Comparison of ENCODE assay signal across 15 mouse cellular contexts in genomic region chr1:105002179-105002578, GRCm38 (mm10).
DNase-seq lines count a peak whose midpoint lies in the region; ATAC-seq and TF ChIP-seq lines count a peak whose summit lies in the region.
"Had no signal": no experiment of that assay in that cellular context is flagged by ENCODE, and none has a peak within 500 bp of the region (broad histone marks: within the 10 kb centered on the region; RNA-seq: fewer than 3 reads in every experiment).

No protein-coding gene starts in this region.

- H3K4me1 ChIP-seq in hindbrain, embryonic 13.5 days (replicated peaks): no peaks in the 10 kb centered on the region
- no peaks in the 10 kb centered on the region for H3K4me1 ChIP-seq in hindbrain, embryonic 10.5 days (replicated peaks)
- H3K4me1 ChIP-seq in stomach, postnatal 0 days (replicated peaks; ENCODE audit: control insufficient read depth, insufficient read depth): no peaks in the 10 kb centered on the region
- H3K4me1 ChIP-seq: liver, embryonic 12.5 days had no signal

- H3K4me2 ChIP-seq in hindbrain, embryonic 13.5 days: no peak overlapping the region
- no peak overlapping the region for H3K4me2 ChIP-seq in stomach, postnatal 0 days (replicated peaks; ENCODE audit: low read depth)
- H3K4me2 ChIP-seq: liver, embryonic 12.5 days; lung, embryonic 14.5 days; midbrain, embryonic 11.5 days had no signal

- no peaks in the 10 kb centered on the region for H3K27me3 ChIP-seq in hindbrain, embryonic 13.5 days
- no peaks in the 10 kb centered on the region for H3K27me3 ChIP-seq in hindbrain, embryonic 10.5 days (ENCODE audit: insufficient read depth, poor library complexity, severe bottlenecking)
- no peaks in the 10 kb centered on the region for H3K27me3 ChIP-seq in stomach, postnatal 0 days (ENCODE audit: control insufficient read depth, insufficient read depth, low read length)
- H3K27me3 ChIP-seq: liver, embryonic 12.5 days had no signal

- intact Hi-C loops in gastrocnemius, adult 2 months (cut with DNase I): no loop called here

- no peak for TF ChIP-seq POLR2A in brain, embryonic 14.5 days (IDR thresholded peaks at IDR 0.05; ENCODE audit: borderline replicate concordance, extremely low read depth, insufficient read depth, insufficient read length, poor library complexity, severe bottlenecking)

- no peaks in the 10 kb centered on the region for H3K9me3 ChIP-seq in hindbrain, embryonic 13.5 days
- H3K9me3 ChIP-seq in hindbrain, embryonic 10.5 days: no peaks in the 10 kb centered on the region
- no peaks in the 10 kb centered on the region for H3K9me3 ChIP-seq in stomach, postnatal 0 days (ENCODE audit: control insufficient read depth, low read length)
- H3K9me3 ChIP-seq: liver, embryonic 12.5 days had no signal

- peak; percentile 49; the same call in 1 of the 2 replicates for ATAC-seq in hindbrain, embryonic 13.5 days (ENCODE audit: low FRiP score)
- no peak for ATAC-seq in stomach, postnatal 0 days (ENCODE audit: low FRiP score, low TSS enrichment)
- ATAC-seq: liver, embryonic 12.5 days had no signal

- no peaks in the 10 kb centered on the region for H3K36me3 ChIP-seq in hindbrain, embryonic 13.5 days
- H3K36me3 ChIP-seq in hindbrain, embryonic 10.5 days: no peaks in the 10 kb centered on the region
- H3K36me3 ChIP-seq in stomach, postnatal 0 days (ENCODE audit: control insufficient read depth, insufficient read depth, low read length): no peaks in the 10 kb centered on the region
- H3K36me3 ChIP-seq: liver, embryonic 12.5 days had no signal

- no peak for TF ChIP-seq CTCF in brain, embryonic 14.5 days (IDR thresholded peaks at IDR 0.05; ENCODE audit: borderline replicate concordance, extremely low read depth, insufficient read depth, insufficient read length)
- TF ChIP-seq CTCF in gastrocnemius, adult 2 months (IDR thresholded peaks at IDR 0.05): no peak
- no peak for TF ChIP-seq CTCF in stomach, postnatal 0 days (IDR thresholded peaks at IDR 0.05; ENCODE audit: low read depth)

- no peak overlapping the region for H3K4me3 ChIP-seq in hindbrain, embryonic 13.5 days
- H3K4me3 ChIP-seq in hindbrain, embryonic 10.5 days: no peak overlapping the region
- no peak overlapping the region for H3K4me3 ChIP-seq in gastrocnemius, adult 2 months
- H3K4me3 ChIP-seq in stomach, postnatal 0 days (ENCODE audit: low read depth, low read length): no peak overlapping the region
- H3K4me3 ChIP-seq: liver, embryonic 12.5 days had no signal

- WGBS in hindbrain, embryonic 13.5 days: 57% methylated on average over 1 of the region's 1 CpGs
- WGBS in hindbrain, embryonic 10.5 days: 55% methylated on average over 1 of the region's 1 CpGs
- WGBS in stomach, postnatal 0 days: 72% methylated on average over 1 of the region's 1 CpGs

- H3K27ac ChIP-seq in hindbrain, embryonic 13.5 days: no peak overlapping the region
- no peak overlapping the region for H3K27ac ChIP-seq in hindbrain, embryonic 10.5 days
- no peak overlapping the region for H3K27ac ChIP-seq in gastrocnemius, adult 2 months
- H3K27ac ChIP-seq in stomach, postnatal 0 days (replicated peaks): no peak overlapping the region
- H3K27ac ChIP-seq: liver, embryonic 12.5 days had no signal

- no peak overlapping the region for H3K9ac ChIP-seq in hindbrain, embryonic 13.5 days
- no peak overlapping the region for H3K9ac ChIP-seq in stomach, postnatal 0 days (ENCODE audit: low read length)
- H3K9ac ChIP-seq: liver, embryonic 12.5 days; lung, embryonic 14.5 days had no signal

- no peak for TF ChIP-seq EP300 in stomach, postnatal 0 days (optimal IDR thresholded peaks at IDR 0.05)

- DNase-seq in hindbrain, embryonic 10.5 days (ENCODE audit: low spot score): no peak
- DNase-seq in brain, embryonic 14.5 days (ENCODE audit: low read depth): peak; percentile 71
- DNase-seq in cerebellum, adult 18-20 months: peak; percentile 85 to 87
- peak; percentile 85 to 88 for DNase-seq in cerebellum, postnatal 36 days
- no peak for DNase-seq in urinary bladder, postnatal 14 days (ENCODE audit: low spot score)
- no peak for DNase-seq in gastrocnemius, adult 2 months
- DNase-seq in stomach, postnatal 0 days (ENCODE audit: low spot score): no peak
- DNase-seq: adrenal gland, postnatal 10 days; gastrocnemius, postnatal 36 days; lung, embryonic 14.5 days; lung, postnatal 4 days; right cerebral cortex, postnatal 4 days had no signal

Comparison
In these comparisons a context has a peak if more than half of its experiments do, and no peak if none do; other contexts are left out.
1. DNase-seq: peak in brain, embryonic 14.5 days (single experiment), cerebellum, adult 18-20 months (2 of 2) and cerebellum, postnatal 36 days (2 of 2); none in hindbrain, embryonic 10.5 days (single experiment), urinary bladder, postnatal 14 days (single experiment), gastrocnemius, adult 2 months (single experiment) and stomach, postnatal 0 days (single experiment).